Mouse (Mus musculus) neural tube, embryonic 12.5 days (tissue): Measurements from ENCODE around the gene Myh14. TPM values are rescaled to one million over a fixed set of nuclear protein-coding genes. Genes with fewer than 3 reads are reported as not detected.

Experiments
- ATAC-seq: fragments of 200-750 bp; cut with Nextera tagmentation; 2 replicates; pipeline ENCODE4 v1.8.0; 2017; ENCODE audit warnings: low read depth, mild to moderate bottlenecking, moderate TSS enrichment, moderate library complexity; ENCODE audit not compliant: low FRiP score
- H3K27ac ChIP-seq: fragments of 300-500 bp; sonication (generic); 2 replicates; pipeline ENCODE4 v1.5.1; 2016
- H3K27me3 ChIP-seq: fragments of 300-500 bp; sonication (generic); replicated peaks from 2 replicates; pipeline ENCODE4 v1.6.1; 2016; ENCODE audit warnings: mild to moderate bottlenecking
- H3K36me3 ChIP-seq: fragments of 300-500 bp; sonication (generic); 2 replicates; pipeline ENCODE4 v1.6.1; 2016; ENCODE audit warnings: mild to moderate bottlenecking
- H3K4me1 ChIP-seq: fragments of 300-500 bp; sonication (generic); 2 replicates; pipeline ENCODE4 v1.6.1; 2016
- H3K4me2 ChIP-seq: fragments of 300-500 bp; sonication (generic); replicated peaks from 2 replicates; pipeline ENCODE4 v1.6.1; 2016; ENCODE audit warnings: mild to moderate bottlenecking
- H3K4me3 ChIP-seq: fragments of 300-500 bp; sonication (generic); 2 replicates; pipeline ENCODE4 v1.5.1; 2016
- H3K9ac ChIP-seq: fragments of 300-500 bp; sonication (generic); 2 replicates; pipeline ENCODE4 v1.6.1; 2016; ENCODE audit warnings: mild to moderate bottlenecking
- H3K9me3 ChIP-seq: fragments of 300-500 bp; sonication (generic); 2 replicates; pipeline ENCODE4 v1.6.1; 2016; ENCODE audit warnings: mild to moderate bottlenecking
- WGBS: fragments of 180-500 bp; shearing (Covaris S2); methylation state at CpG from one replicate; pipeline ENCODE4 v1.1.7; 2016; 5-methylcytosine and 5-hydroxymethylcytosine counted together
- polyA plus RNA-seq: library from polyadenylated mRNA; unstranded; fragments of >200 nt; fragmentation: Nextera tagmentation; extraction: Ambion mirVana; gene quantifications from 2 replicates; pipeline ENCODE4 v1.2.1, GENCODE M21; 2016

Myh14 gene
- polyA plus RNA-seq, 1 experiment from 2014 or later: 2.5 TPM

DNA sequence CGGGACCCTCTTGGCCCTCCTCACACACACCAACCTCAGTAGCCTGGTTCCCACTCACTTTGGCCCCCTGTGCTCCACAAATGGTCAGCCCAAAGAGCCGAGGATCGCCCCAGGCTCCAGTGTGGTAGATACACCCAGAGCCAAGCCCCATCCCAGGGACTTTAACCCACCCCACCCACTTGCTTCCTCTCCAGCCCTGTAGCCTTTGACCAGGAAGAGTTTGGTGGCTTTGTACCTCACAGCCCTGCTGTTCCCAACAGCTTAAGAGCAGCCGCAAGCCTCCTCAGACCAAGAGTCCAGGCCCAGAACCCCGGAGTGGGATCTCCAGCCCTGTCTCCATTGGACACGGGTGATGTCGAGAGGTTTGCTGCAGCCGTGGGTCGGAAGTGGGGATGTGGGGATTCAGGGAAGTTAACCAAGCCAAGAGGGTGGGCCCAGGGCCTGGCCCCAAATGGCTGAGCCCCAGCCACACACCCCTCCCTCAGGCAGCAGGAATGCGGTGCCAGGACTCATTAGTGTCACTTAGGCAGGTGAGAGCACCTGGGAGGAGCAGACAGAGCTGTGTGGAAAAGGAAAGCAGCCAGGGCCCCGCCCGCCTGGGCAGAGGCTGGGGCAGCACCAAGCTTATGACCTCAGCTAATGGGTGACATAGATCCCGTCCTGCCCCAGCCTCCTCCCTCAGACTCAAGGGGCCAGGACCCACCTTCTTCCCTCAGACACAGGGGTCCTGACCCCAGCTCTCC, 2.5 kb downstream of the Myh14 start:
- Histone ChIP-seq H3K9me3 (peaks cover 6% of the 10 kb centered on the region; the same call in 1 of the 2 replicates), H3K4me2 (no peak overlapping the region), H3K27me3 (peaks cover 35% of the 10 kb centered on the region), H3K27ac (no peak overlapping the region), H3K36me3 (no peaks in the 10 kb centered on the region), H3K4me3 (no peak overlapping the region), H3K4me1 (0 out of 2 replicates have a peak, but pooled peaks cover 9% of the 10 kb centered on the region), H3K9ac (no peak overlapping the region)
- whole genome bisulfite sequencing: 76% methylated on average over 13 of the region's 13 CpGs
- ATAC-seq: no peak

DNA sequence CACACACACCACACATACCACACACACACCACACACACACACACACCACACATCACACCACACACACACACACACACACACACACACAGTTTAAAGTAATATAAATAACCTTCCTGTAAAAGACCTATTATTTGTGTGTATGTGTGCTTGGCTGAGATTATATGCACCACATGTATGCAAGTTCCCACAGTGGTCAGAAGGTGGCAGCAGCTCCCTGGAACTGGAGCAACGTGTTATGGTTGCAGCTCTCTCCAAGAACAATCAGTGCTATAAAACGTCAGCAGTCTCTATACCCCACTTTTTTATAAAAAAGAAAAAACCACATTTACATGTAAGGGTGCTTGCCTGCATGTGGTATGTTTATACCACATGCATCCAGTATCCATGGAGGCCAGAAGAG, 4.2 kb downstream of the Myh14 start:
- Histone ChIP-seq H3K36me3 (no peaks in the 10 kb centered on the region), H3K4me1 (0 out of 2 replicates have a peak, but pooled peaks cover 9% of the 10 kb centered on the region), H3K9ac (no peak overlapping the region), H3K4me3 (no peak overlapping the region), H3K9me3 (peaks cover 6% of the 10 kb centered on the region; the same call in 1 of the 2 replicates), H3K27me3 (peaks cover 36% of the 10 kb centered on the region), H3K27ac (no peak overlapping the region), H3K4me2 (no peak overlapping the region)
- WGBS: 72% methylated on average over 2 of the region's 2 CpGs
- no peak for ATAC-seq

DNA sequence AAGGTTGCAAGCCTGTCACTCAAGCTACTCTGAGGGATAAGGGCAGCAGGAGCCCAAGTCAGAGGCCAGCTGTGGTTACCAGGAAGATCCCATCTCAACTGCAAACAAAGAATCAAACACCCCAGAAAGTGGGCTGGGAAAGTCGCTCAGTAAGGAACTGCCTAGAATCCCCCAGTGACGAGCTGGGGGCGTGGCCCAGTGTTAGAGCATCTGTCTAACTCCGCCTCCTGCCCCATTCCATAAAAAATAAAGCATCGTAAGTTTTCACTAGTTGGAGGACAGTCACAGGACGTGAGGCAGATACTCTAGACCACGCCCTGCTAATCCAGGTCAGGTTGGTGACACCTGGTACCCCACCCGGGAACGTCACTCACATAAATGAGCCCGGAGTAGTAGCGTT, 5.9 kb downstream of the Myh14 start:
- WGBS: 34% methylated on average over 11 of the region's 11 CpGs
- Histone ChIP-seq H3K27me3 (peaks cover 27% of the 10 kb centered on the region), H3K9ac (no peak overlapping the region), H3K4me1 (no peaks in the 10 kb centered on the region), H3K4me2 (no peak overlapping the region), H3K4me3 (no peak overlapping the region), H3K9me3 (peaks cover 6% of the 10 kb centered on the region; the same call in 1 of the 2 replicates), H3K27ac (no peak overlapping the region), H3K36me3 (no peaks in the 10 kb centered on the region)
- no peak for ATAC-seq

DNA sequence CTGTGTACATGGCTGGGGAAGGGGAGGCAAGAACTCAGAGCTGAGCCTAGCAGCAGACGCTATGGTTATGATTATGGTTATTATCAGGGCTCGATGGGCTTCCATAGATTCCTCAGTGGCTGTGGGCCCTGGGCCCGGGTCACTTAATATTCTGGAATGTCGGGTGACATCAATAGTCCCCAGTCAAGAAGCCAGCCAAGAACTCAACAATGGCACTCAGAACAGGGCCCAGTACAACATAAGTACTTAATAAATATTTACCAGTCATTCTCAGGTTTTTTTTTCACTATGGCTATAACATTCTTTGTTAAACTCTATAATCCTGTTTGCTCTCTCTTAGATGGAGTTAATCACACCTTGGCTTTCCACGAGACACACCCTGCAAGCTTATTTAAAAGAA, 7.1 kb downstream of the Myh14 start:
- Histone ChIP-seq H3K36me3 (no peaks in the 10 kb centered on the region), H3K4me3 (no peak overlapping the region), H3K4me2 (no peak overlapping the region), H3K4me1 (no peaks in the 10 kb centered on the region), H3K27me3 (peaks cover 18% of the 10 kb centered on the region), H3K9me3 (peaks cover 6% of the 10 kb centered on the region; the same call in 1 of the 2 replicates), H3K9ac (no peak overlapping the region), H3K27ac (no peak overlapping the region)
- ATAC-seq: no peak
- 89% methylated on average over 5 of the region's 5 CpGs for WGBS

DNA sequence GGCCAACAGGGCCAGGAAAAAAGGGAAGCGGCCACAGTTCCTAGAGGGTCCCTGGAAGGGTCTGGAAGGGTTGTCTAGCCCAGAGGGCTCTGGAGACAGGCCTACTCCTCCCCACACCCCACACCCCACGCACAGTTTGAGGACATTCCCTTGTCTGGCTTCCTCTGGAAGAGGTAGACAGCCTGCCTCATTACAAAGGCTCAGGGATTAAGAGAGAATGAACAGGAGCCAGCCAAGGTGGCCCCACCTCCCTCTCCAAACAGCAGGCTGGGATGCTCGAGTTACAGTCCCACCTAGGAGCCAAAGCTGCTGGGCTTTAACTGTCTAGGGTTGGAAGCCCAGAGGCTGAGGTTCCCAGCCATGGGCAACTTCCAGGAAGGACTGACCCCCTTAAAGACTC, 8.1 kb downstream of the Myh14 start:
- Histone ChIP-seq H3K27ac (no peak overlapping the region), H3K9me3 (peaks cover 6% of the 10 kb centered on the region; the same call in 1 of the 2 replicates), H3K4me1 (no peaks in the 10 kb centered on the region), H3K9ac (no peak overlapping the region), H3K4me3 (no peak overlapping the region), H3K4me2 (no peak overlapping the region), H3K36me3 (no peaks in the 10 kb centered on the region), H3K27me3 (peaks cover 9% of the 10 kb centered on the region)
- no peak for ATAC-seq
- 22% methylated on average over 3 of the region's 3 CpGs for WGBS

DNA sequence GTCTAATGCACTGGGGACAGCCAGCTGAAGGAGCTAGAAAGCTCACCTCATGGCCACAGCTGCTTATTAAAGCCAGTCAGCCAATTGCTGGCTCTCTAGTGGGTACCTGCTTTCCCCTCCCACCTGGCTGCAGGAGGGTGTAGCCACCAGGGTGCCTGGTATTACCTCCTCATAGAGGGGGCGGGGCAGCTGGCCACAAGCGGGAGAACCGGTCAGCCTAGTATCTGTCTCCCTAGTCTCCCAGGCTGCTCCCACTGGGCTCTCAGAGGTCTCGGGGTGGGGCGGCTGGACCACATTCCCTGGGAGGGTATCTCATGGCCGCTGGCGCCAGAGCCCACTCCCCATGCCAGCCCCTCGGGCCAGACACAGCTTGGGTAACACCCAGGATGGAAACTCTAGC, 8.5 kb downstream of the Myh14 start:
- Histone ChIP-seq H3K9ac (no peak overlapping the region), H3K4me2 (no peak overlapping the region), H3K27me3 (peaks cover 6% of the 10 kb centered on the region), H3K4me1 (no peaks in the 10 kb centered on the region), H3K27ac (no peak overlapping the region), H3K9me3 (peaks cover 6% of the 10 kb centered on the region; the same call in 1 of the 2 replicates), H3K36me3 (no peaks in the 10 kb centered on the region), H3K4me3 (no peak overlapping the region)
- no peak for ATAC-seq
- WGBS: 18% methylated on average over 8 of the region's 8 CpGs

DNA sequence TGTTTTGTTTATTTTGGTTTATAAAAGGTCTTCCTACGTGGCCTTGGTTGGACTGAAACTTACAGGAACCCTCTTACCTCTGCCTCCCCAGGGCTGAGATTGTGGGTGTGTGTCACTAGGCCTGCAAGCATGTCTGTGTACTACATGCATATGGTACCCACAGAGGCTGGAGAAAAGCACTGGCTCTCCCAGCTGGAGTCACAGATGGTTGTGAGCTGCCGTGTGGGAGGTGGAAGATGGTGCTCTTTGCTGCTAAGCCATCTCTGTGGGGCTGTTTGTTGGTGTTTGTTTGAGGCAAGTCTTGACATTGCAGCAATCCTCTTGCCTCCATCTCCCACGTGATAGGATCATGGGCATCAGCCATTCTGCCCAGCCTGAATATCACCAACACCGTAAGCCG, 9.4 kb downstream of the Myh14 start:
- WGBS: 77% methylated on average over 5 of the region's 5 CpGs
- Histone ChIP-seq H3K27me3 (peaks cover 4% of the 10 kb centered on the region; the same call in 1 of the 2 replicates), H3K4me1 (no peaks in the 10 kb centered on the region), H3K9me3 (no peaks in the 10 kb centered on the region), H3K27ac (no peak overlapping the region), H3K36me3 (no peaks in the 10 kb centered on the region), H3K4me3 (no peak overlapping the region), H3K4me2 (no peak overlapping the region), H3K9ac (no peak overlapping the region)
- ATAC-seq: no peak

DNA sequence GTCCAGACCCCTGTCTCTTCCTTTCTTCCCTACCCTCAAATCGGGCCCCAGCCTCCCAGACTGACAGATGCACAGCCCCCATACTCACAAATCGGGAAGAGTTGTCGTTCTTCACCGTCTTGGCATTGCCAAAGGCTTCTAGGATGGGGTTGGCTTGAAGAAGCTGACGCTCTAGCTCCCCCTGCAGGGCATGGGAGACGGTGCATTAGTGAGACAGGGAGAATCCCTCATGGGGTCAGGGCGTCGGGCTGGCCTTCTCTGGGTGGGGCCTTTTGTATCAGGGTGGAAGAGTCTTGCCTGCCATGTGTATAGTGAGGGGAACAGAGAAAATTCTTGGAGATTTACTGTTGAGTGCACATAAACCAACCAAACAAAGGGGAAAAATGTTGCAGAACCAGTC, 15.1 kb downstream of the Myh14 start:
- no peak overlapping the region for H3K4me2 ChIP-seq
- no peak overlapping the region for H3K4me3 ChIP-seq
- 0 out of 2 replicates have a peak, but pooled peaks cover 6% of the 10 kb centered on the region for H3K27me3 ChIP-seq
- no peak overlapping the region for H3K9ac ChIP-seq
- no peaks in the 10 kb centered on the region for H3K36me3 ChIP-seq
- no peak overlapping the region for H3K27ac ChIP-seq
- WGBS: 14% methylated on average over 8 of the region's 8 CpGs
- no peaks in the 10 kb centered on the region for H3K4me1 ChIP-seq
- ATAC-seq: no peak
- H3K9me3 ChIP-seq: no peaks in the 10 kb centered on the region

DNA sequence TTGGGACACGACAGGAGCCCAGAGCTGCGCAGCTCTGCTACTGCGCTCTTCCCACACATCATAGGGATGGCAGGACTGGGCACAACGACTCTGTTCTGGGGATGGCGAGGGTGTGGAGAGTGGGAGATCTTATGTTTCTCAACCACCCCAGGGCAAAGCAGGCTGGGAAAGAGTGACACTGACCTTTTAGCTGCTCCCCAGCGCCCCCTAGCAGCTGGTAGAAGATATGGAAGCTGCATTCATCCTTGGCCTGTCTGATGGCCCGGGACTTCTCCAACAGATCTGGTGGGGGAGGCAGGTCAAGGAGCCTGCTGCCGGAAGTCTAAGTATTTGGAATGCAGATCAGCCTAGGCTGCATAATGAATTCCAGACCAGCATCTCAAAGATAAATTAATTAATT, 16.9 kb downstream of the Myh14 start:
- Histone ChIP-seq H3K4me2 (no peak overlapping the region), H3K9me3 (no peaks in the 10 kb centered on the region), H3K9ac (no peak overlapping the region), H3K27me3 (0 out of 2 replicates have a peak, but pooled peaks cover 6% of the 10 kb centered on the region), H3K27ac (no peak overlapping the region), H3K4me3 (no peak overlapping the region), H3K36me3 (no peaks in the 10 kb centered on the region), H3K4me1 (no peaks in the 10 kb centered on the region)
- 53% methylated on average over 8 of the region's 8 CpGs for WGBS
- ATAC-seq: no peak

DNA sequence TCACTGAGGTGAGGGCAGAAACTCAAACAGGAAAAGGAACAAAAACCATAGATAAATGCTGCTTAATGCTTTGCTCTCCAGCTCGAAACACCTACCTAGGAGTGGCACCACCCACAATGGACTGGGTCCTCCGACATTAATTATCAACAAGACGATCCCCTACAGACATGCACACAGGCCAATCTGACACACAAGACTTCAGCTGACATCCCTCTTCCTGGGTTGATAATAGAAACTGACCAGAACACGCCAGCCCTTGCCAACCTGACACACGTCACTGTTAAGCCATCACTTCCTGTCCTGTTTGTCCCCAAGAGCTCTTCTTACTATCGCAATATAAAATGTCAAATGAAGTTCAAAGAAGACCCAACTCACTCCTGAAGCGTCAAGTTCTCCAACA, 19.2 kb downstream of the Myh14 start:
- H3K4me3 ChIP-seq: no peak overlapping the region
- no peak overlapping the region for H3K27ac ChIP-seq
- no peak for ATAC-seq
- H3K9ac ChIP-seq: no peak overlapping the region
- H3K4me1 ChIP-seq: no peaks in the 10 kb centered on the region
- H3K27me3 ChIP-seq: 0 out of 2 replicates have a peak, but pooled peaks cover 6% of the 10 kb centered on the region
- H3K36me3 ChIP-seq: no peaks in the 10 kb centered on the region
- WGBS: 81% methylated on average over 7 of the region's 7 CpGs
- H3K4me2 ChIP-seq: no peak overlapping the region
- H3K9me3 ChIP-seq: no peaks in the 10 kb centered on the region

DNA sequence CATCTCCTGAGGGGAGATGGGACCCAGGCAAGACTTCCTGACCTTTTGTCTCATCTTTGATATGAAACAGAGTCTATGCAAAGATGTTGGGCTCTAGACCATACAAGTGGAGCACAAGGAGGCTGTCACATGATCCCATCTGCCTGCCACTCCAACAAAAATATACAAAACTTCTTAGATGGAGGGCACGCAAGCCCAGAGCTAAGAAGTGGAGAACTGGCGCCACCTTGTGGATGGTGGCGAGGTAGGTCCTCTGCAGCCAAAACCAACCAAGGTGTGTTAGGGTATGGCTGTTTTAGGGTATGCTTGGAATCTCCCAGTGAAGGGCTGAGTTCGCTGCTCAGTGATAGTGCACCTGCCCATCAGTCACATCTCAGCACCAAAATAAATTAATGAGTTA, 20.7 kb downstream of the Myh14 start:
- no peak for ATAC-seq
- Histone ChIP-seq H3K36me3 (no peaks in the 10 kb centered on the region), H3K4me2 (no peak overlapping the region), H3K27ac (no peak overlapping the region), H3K9me3 (no peaks in the 10 kb centered on the region), H3K4me1 (no peaks in the 10 kb centered on the region), H3K27me3 (peaks cover 17% of the 10 kb centered on the region), H3K4me3 (no peak overlapping the region), H3K9ac (no peak overlapping the region)
- WGBS: 13% methylated on average over 4 of the region's 4 CpGs

DNA sequence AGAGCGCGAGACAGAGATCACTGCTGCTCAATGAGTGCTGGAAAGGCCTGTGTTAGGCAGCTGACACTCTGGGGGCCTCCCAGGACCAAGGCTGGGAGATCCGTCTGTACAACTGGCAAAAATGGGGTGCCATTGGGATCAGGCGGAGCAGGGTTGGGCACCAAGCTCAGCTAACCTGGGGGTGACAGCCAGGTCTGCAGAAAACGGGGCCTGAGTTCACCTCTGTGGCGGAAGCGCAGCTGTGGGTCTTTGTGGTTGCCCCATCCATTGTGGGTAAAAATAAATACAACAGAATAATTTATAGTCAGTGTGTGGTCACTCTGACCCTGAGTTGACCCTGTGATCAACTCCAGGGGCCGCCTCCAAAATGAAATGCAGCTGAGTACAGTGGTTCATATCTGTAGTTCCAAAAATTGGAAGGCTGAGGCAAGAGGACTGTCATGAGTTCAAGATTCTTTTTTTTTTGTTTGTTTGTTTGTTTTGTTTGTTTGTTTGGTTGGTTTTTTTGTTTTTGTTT, 21.5 kb downstream of the Myh14 start:
- Histone ChIP-seq H3K4me3 (no peak overlapping the region), H3K27me3 (peaks cover 18% of the 10 kb centered on the region), H3K36me3 (no peaks in the 10 kb centered on the region), H3K4me1 (no peaks in the 10 kb centered on the region), H3K9ac (no peak overlapping the region), H3K9me3 (no peaks in the 10 kb centered on the region), H3K27ac (no peak overlapping the region), H3K4me2 (no peak overlapping the region)
- 61% methylated on average over 8 of the region's 8 CpGs for WGBS
- ATAC-seq: no peak

DNA sequence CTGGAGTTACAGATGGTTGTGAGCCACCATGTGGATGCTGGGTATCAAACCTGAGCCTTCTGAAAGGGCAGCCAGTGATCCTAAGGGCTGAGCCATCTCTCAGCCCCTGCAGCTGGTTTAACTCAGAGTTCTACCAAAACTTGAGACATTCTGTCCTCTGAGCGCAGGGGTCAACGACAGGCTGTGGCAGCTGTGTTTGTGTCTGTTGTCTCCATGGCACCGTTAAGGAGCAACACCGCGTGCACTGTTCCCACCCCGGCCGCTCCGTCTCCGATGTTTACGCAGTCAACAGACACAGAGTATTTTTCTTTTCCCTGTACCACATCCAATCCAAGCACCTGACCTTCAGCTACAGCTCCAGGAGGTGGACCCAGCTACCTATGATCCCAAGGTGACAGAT, 22.9 kb downstream of the Myh14 start:
- Histone ChIP-seq H3K9me3 (no peaks in the 10 kb centered on the region), H3K27me3 (peaks cover 31% of the 10 kb centered on the region), H3K36me3 (no peaks in the 10 kb centered on the region), H3K4me2 (no peak overlapping the region), H3K4me3 (no peak overlapping the region), H3K9ac (no peak overlapping the region), H3K27ac (no peak overlapping the region), H3K4me1 (no peaks in the 10 kb centered on the region)
- ATAC-seq: no peak
- WGBS: 75% methylated on average over 10 of the region's 10 CpGs
